Mouse (Mus musculus): ENCODE data around the gene Camk2n2. TPM values are rescaled to one million over a fixed set of nuclear protein-coding genes. Genes with fewer than 3 reads are reported as not detected.

Gene Camk2n2
- polyA plus RNA-seq, 1 experiment from 2014 or later: 1.0 TPM

DNA sequence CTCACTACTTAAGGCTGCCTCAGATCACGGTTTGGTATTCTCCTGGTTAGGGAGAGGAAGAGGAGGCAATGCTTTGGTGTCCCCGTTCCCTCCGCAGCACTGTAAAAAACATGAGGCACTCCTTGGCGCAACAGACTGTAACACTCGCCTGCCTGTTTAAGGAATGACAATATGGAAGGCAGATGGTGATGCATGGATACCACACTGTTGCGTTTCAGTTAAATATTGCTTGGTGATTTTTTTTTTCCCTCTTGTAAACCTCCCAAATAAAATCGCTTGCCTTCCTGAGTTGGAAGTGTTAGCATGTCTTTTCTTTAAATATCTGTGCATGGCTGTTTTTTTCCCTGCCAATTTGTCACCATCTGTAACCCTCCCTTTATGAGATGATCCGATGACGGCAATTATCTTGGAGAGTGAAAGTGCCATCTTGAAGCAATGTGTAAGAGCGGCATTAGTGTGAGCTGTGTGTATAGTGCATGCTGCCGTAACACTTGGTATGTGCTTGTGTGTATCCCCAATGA is 7.8 kb upstream of the Camk2n2 start:
- Histone ChIP-seq H3K9ac (ENCODE audit: low read depth, low read length) (no peak overlapping the region), H3K27me3 (replicated peaks; ENCODE audit: control insufficient read depth, insufficient read depth, low read length) (peaks cover 20% of the 10 kb centered on the region; the same call in 1 of the 2 replicates), H3K36me3 (ENCODE audit: control insufficient read depth, insufficient read depth) (no peaks in the 10 kb centered on the region), H3K27ac (ENCODE audit: low read depth, low read length) (no peak overlapping the region), H3K4me3 (ENCODE audit: low read depth, low read length) (no peak overlapping the region), H3K4me1 (replicated peaks; ENCODE audit: control insufficient read depth, insufficient read depth, low read length) (no peaks in the 10 kb centered on the region), H3K9me3 (ENCODE audit: control insufficient read depth) (no peaks in the 10 kb centered on the region), H3K4me2 (replicated peaks; ENCODE audit: low read depth) (no peak overlapping the region)
- ATAC-seq: no peak
- TF ChIP-seq CTCF (IDR thresholded peaks at IDR 0.05; ENCODE audit: low read depth): no peak
- WGBS: 60% methylated on average over 11 of the region's 11 CpGs

DNA sequence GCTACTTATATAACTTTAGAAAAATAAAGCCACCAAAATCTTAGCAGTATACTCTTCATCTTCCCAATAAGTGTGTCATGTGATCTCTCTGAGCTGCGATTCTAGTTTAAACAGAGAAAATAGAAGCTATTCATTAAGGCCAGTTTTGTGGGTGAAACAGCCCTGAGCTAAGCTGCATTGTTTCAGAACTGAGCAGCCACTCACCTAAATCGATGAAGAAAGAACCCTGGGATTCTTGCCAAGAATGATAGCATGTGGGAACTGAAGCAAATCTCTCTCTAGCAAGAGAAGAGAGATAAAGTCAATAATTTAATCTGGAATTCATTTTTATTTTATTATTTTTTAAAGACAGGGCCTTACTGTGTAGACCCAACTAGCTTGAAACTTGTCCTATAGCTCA is 2.1 kb upstream of the Camk2n2 start:
- H3K36me3 ChIP-seq (ENCODE audit: control insufficient read depth, insufficient read depth): 0 out of 2 replicates have a peak, but pooled peaks cover 4% of the 10 kb centered on the region
- no peak overlapping the region for H3K27ac ChIP-seq (ENCODE audit: low read depth, low read length)
- peaks cover 7% of the 10 kb centered on the region for H3K4me1 ChIP-seq (replicated peaks; ENCODE audit: control insufficient read depth, insufficient read depth, low read length)
- H3K4me3 ChIP-seq (ENCODE audit: low read depth, low read length): no peak overlapping the region
- WGBS: 52% methylated on average over 2 of the region's 2 CpGs
- peaks cover 20% of the 10 kb centered on the region for H3K27me3 ChIP-seq (replicated peaks; ENCODE audit: control insufficient read depth, insufficient read depth, low read length)
- H3K4me2 ChIP-seq (replicated peaks; ENCODE audit: low read depth): no peak overlapping the region
- no peaks in the 10 kb centered on the region for H3K9me3 ChIP-seq (ENCODE audit: control insufficient read depth)
- no peak overlapping the region for H3K9ac ChIP-seq (ENCODE audit: low read depth, low read length)
- ATAC-seq: no peak
- no peak for TF ChIP-seq CTCF (IDR thresholded peaks at IDR 0.05; ENCODE audit: low read depth)

DNA sequence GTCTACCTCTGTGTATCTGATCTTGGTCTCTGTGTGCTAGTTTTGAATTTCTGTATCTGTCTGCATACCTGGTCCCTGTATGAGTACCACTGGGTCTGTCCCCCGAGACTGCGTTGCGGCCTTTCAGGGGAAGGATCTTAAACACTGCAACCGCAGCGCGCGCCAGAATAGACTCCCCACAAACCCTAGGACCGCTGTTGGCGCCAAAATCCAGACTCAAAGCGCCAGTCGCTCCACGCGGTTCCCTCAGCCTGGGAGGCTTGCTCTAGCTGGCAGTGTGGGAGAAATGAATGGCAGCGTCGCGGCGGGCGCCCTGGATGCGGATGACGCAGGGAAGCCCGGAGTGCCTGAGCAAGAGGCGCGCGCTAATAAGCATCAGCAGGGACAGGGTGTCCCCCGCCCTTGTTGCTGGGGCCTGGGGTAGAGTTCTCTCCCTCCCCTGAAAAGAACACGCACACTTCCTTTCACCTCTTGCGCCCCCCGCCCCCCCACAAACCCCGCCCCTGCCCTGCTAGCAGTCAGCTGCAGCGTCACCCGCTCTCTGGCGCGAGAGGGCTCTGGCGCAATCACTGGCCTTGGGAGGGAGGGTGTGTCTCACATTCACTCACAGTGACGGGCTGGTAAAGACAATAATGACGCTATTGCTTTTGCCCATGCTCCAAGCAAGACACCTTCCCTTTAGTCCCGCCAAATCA is 1.1 kb upstream of the Camk2n2 start:
- H3K27me3 ChIP-seq (replicated peaks; ENCODE audit: control insufficient read depth, insufficient read depth, low read length): peaks cover 20% of the 10 kb centered on the region

DNA sequence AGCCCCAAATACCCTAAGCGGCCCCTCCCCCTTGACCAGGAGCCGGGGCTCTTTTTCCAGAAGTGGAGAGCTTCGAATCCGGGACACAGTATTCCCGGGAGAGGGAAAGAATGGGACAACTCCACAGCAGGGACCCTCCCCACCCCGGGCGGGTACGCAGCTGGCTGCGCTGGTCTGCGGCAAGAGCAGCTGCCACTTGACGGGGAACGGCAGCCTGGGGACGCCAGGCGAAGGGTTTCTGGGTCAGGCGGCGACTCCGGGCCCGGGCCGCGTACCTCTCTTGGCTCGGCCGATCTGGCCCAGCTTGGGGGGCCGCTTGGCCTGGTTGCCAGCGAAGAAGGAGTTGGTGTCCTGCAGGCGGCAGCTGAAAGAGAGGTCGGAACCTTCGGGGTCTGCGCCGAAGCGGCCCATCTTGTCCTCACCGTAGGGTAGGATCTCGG is 316 bp downstream of the Camk2n2 start:
- Histone ChIP-seq H3K4me3 (ENCODE audit: low read depth, low read length) (peak overlapping the region; percentile 66), H3K9ac (ENCODE audit: low read depth, low read length) (peak overlapping the region; percentile 42; the same call in 1 of the 2 replicates), H3K9me3 (ENCODE audit: control insufficient read depth) (no peaks in the 10 kb centered on the region), H3K4me2 (replicated peaks; ENCODE audit: low read depth) (peak overlapping the region; percentile 99), H3K27ac (ENCODE audit: low read depth, low read length) (no peak overlapping the region), H3K4me1 (replicated peaks; ENCODE audit: control insufficient read depth, insufficient read depth, low read length) (peaks cover 7% of the 10 kb centered on the region), H3K27me3 (replicated peaks; ENCODE audit: control insufficient read depth, insufficient read depth, low read length) (peaks cover 20% of the 10 kb centered on the region), H3K36me3 (ENCODE audit: control insufficient read depth, insufficient read depth) (0 out of 2 replicates have a peak, but pooled peaks cover 4% of the 10 kb centered on the region)
- no peak for TF ChIP-seq CTCF (IDR thresholded peaks at IDR 0.05; ENCODE audit: low read depth)
- no peak for ATAC-seq
- WGBS: under 1% methylated on average over 25 of the region's 32 CpGs

More for the DNA sequence above, 1.1 kb upstream of the Camk2n2 start:
- Histone ChIP-seq H3K4me2 (replicated peaks; ENCODE audit: low read depth) (peak overlapping the region; percentile 99), H3K36me3 (ENCODE audit: control insufficient read depth, insufficient read depth) (0 out of 2 replicates have a peak, but pooled peaks cover 4% of the 10 kb centered on the region), H3K27ac (ENCODE audit: low read depth, low read length) (no peak overlapping the region), H3K4me3 (ENCODE audit: low read depth, low read length) (peak overlapping the region; percentile 66), H3K4me1 (replicated peaks; ENCODE audit: control insufficient read depth, insufficient read depth, low read length) (peaks cover 7% of the 10 kb centered on the region), H3K9me3 (ENCODE audit: control insufficient read depth) (no peaks in the 10 kb centered on the region), H3K9ac (ENCODE audit: low read depth, low read length) (no peak overlapping the region)
- peak; percentile 67 for ATAC-seq
- WGBS: under 1% methylated on average over 37 of the region's 37 CpGs
- no peak for TF ChIP-seq CTCF (IDR thresholded peaks at IDR 0.05; ENCODE audit: low read depth)

GRCm38 (mm10) chr16:20620399-20620735 is 720 bp downstream of the Camk2n2 start:
- Histone ChIP-seq H3K4me3 (ENCODE audit: low read depth, low read length) (peak overlapping the region; percentile 66), H3K27ac (ENCODE audit: low read depth, low read length) (no peak overlapping the region), H3K9ac (ENCODE audit: low read depth, low read length) (no peak overlapping the region), H3K36me3 (ENCODE audit: control insufficient read depth, insufficient read depth) (0 out of 2 replicates have a peak, but pooled peaks cover 4% of the 10 kb centered on the region), H3K9me3 (ENCODE audit: control insufficient read depth) (no peaks in the 10 kb centered on the region), H3K27me3 (replicated peaks; ENCODE audit: control insufficient read depth, insufficient read depth, low read length) (peaks cover 20% of the 10 kb centered on the region), H3K4me2 (replicated peaks; ENCODE audit: low read depth) (peak overlapping the region; percentile 99), H3K4me1 (replicated peaks; ENCODE audit: control insufficient read depth, insufficient read depth, low read length) (peaks cover 7% of the 10 kb centered on the region)
- ATAC-seq: no peak
- TF ChIP-seq CTCF (IDR thresholded peaks at IDR 0.05; ENCODE audit: low read depth): no peak
- WGBS: under 1% methylated on average over 9 of the region's 9 CpGs

- WGBS: 3% methylated on average over 69 of the region's 83 CpGs
- Histone ChIP-seq H3K27me3 (replicated peaks; ENCODE audit: control insufficient read depth, insufficient read depth, low read length) (peaks cover 20% of the 10 kb centered on the region), H3K4me1 (replicated peaks; ENCODE audit: control insufficient read depth, insufficient read depth, low read length) (peaks cover 7% of the 10 kb centered on the region), H3K9ac (ENCODE audit: low read depth, low read length) (no peak overlapping the region), H3K36me3 (ENCODE audit: control insufficient read depth, insufficient read depth) (0 out of 2 replicates have a peak, but pooled peaks cover 4% of the 10 kb centered on the region), H3K9me3 (ENCODE audit: control insufficient read depth) (no peaks in the 10 kb centered on the region), H3K4me3 (ENCODE audit: low read depth, low read length) (peak overlapping the region; percentile 66), H3K27ac (ENCODE audit: low read depth, low read length) (no peak overlapping the region; the same call in 1 of the 2 replicates), H3K4me2 (replicated peaks; ENCODE audit: low read depth) (peak overlapping the region; percentile 99)
- peak; percentile 62 for ATAC-seq
- TF ChIP-seq CTCF (IDR thresholded peaks at IDR 0.05; ENCODE audit: low read depth): no peak
Observed at GRCm38 (mm10) chr16:20619541-20620398, 1.3 kb downstream of the Camk2n2 start.

All from intestine, postnatal 0 days (tissue).